Mouse (Mus musculus): ENCODE results near the gene Cdca7l. TPM values are rescaled to one million over a fixed set of nuclear protein-coding genes. Genes with fewer than 3 reads are reported as not detected.

Gene Cdca7l
- polyA plus RNA-seq, 1 experiment from 2014 or later: 53.5 TPM

GRCm38 (mm10) chr12:117820859-117821221, 16.8 kb downstream of the Cdca7l start:
- ATAC-seq (replicated peaks; ENCODE audit: low FRiP score) (peak; percentile 33; the same call in 1 of the 2 replicates), DNase-seq (ENCODE audit: low spot score) (no peak)
- no peak overlapping the region for H3K27ac ChIP-seq (ENCODE audit: low read depth, low read length)
- H3K4me3 ChIP-seq (ENCODE audit: low read depth, low read length): no peak overlapping the region
- no peak overlapping the region for H3K4me2 ChIP-seq (ENCODE audit: low read depth, low read length, severe bottlenecking)
- no peaks in the 10 kb centered on the region; the same call in 1 of the 2 replicates for H3K27me3 ChIP-seq (ENCODE audit: control insufficient read depth, insufficient read depth, low read length)
- no peaks in the 10 kb centered on the region for H3K4me1 ChIP-seq (replicated peaks; ENCODE audit: control insufficient read depth, insufficient read depth, low read length)
- H3K9me3 ChIP-seq (ENCODE audit: control insufficient read depth, low read length): no peaks in the 10 kb centered on the region
- H3K36me3 ChIP-seq (ENCODE audit: control insufficient read depth, insufficient read depth, low read length): no peaks in the 10 kb centered on the region
- H3K9ac ChIP-seq (ENCODE audit: low read length): no peak overlapping the region

GRCm38 (mm10) chr12:117821394-117821793, 17.3 kb downstream of the Cdca7l start:
- H3K36me3 ChIP-seq (ENCODE audit: control insufficient read depth, insufficient read depth, low read length): no peaks in the 10 kb centered on the region
- 83% methylated on average over 1 of the region's 1 CpGs for WGBS
- H3K9ac ChIP-seq (ENCODE audit: low read length): no peak overlapping the region
- ATAC-seq (replicated peaks; ENCODE audit: low FRiP score) (no peak), DNase-seq (ENCODE audit: low spot score) (no peak)
- H3K4me3 ChIP-seq (ENCODE audit: low read depth, low read length): no peak overlapping the region
- no peak overlapping the region for H3K27ac ChIP-seq (ENCODE audit: low read depth, low read length)
- no peaks in the 10 kb centered on the region; the same call in 1 of the 2 replicates for H3K27me3 ChIP-seq (ENCODE audit: control insufficient read depth, insufficient read depth, low read length)
- no peaks in the 10 kb centered on the region for H3K4me1 ChIP-seq (replicated peaks; ENCODE audit: control insufficient read depth, insufficient read depth, low read length)
- no peak overlapping the region for H3K4me2 ChIP-seq (ENCODE audit: low read depth, low read length, severe bottlenecking)
- H3K9me3 ChIP-seq (ENCODE audit: control insufficient read depth, low read length): no peaks in the 10 kb centered on the region

- H3K4me3 ChIP-seq (ENCODE audit: low read depth, low read length): no peak overlapping the region
- DNase-seq (ENCODE audit: low spot score) (no peak), ATAC-seq (replicated peaks; ENCODE audit: low FRiP score) (no peak)
- H3K9me3 ChIP-seq (ENCODE audit: control insufficient read depth, low read length): no peaks in the 10 kb centered on the region
- H3K36me3 ChIP-seq (ENCODE audit: control insufficient read depth, insufficient read depth, low read length): no peaks in the 10 kb centered on the region
- no peak overlapping the region for H3K27ac ChIP-seq (ENCODE audit: low read depth, low read length)
- 94% methylated on average over 3 of the region's 3 CpGs for WGBS
- no peak overlapping the region for H3K9ac ChIP-seq (ENCODE audit: low read length)
- H3K4me2 ChIP-seq (ENCODE audit: low read depth, low read length, severe bottlenecking): no peak overlapping the region
- no peaks in the 10 kb centered on the region for H3K27me3 ChIP-seq (ENCODE audit: control insufficient read depth, insufficient read depth, low read length)
- no peaks in the 10 kb centered on the region for H3K4me1 ChIP-seq (replicated peaks; ENCODE audit: control insufficient read depth, insufficient read depth, low read length)
Measured at GRCm38 (mm10) chr12:117828350-117828749, 24.3 kb downstream of the Cdca7l start.

- ATAC-seq (replicated peaks; ENCODE audit: low FRiP score) (no peak), DNase-seq (ENCODE audit: low spot score) (no peak)
- Histone ChIP-seq H3K4me1 (replicated peaks; ENCODE audit: control insufficient read depth, insufficient read depth, low read length) (no peaks in the 10 kb centered on the region), H3K4me3 (ENCODE audit: low read depth, low read length) (no peak overlapping the region), H3K9me3 (ENCODE audit: control insufficient read depth, low read length) (no peaks in the 10 kb centered on the region), H3K27ac (ENCODE audit: low read depth, low read length) (no peak overlapping the region), H3K36me3 (ENCODE audit: control insufficient read depth, insufficient read depth, low read length) (no peaks in the 10 kb centered on the region), H3K27me3 (ENCODE audit: control insufficient read depth, insufficient read depth, low read length) (no peaks in the 10 kb centered on the region), H3K9ac (ENCODE audit: low read length) (no peak overlapping the region), H3K4me2 (ENCODE audit: low read depth, low read length, severe bottlenecking) (no peak overlapping the region)
- 85% methylated on average over 8 of the region's 8 CpGs for WGBS
Measured at GRCm38 (mm10) chr12:117831351-117831961, 27.4 kb downstream of the Cdca7l start.

DNA sequence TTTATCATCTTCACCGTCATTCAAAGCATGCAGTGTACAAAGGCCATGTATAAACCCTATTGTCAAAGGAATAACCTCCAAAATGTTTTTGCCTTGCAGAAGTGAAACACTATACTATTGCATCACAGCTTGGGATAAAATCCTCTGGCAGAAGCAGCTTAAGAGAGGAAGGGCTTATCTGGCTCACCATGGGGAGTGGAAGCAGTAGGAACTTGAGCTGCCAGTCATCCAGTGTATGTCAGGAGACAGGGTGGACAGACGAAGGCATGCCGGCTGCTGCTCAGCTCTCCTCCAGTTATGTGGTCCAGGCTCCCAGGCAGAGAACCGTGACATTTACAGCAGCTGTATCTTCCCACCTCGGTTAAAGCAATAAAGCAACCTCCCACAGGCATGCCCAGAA, 28.1 kb downstream of the Cdca7l start:
- H3K4me3 ChIP-seq (ENCODE audit: low read depth, low read length): no peak overlapping the region
- no peak overlapping the region for H3K9ac ChIP-seq (ENCODE audit: low read length)
- 72% methylated on average over 5 of the region's 5 CpGs for WGBS
- H3K27me3 ChIP-seq (ENCODE audit: control insufficient read depth, insufficient read depth, low read length): no peaks in the 10 kb centered on the region
- ATAC-seq (replicated peaks; ENCODE audit: low FRiP score): no peak
- H3K27ac ChIP-seq (ENCODE audit: low read depth, low read length): no peak overlapping the region
- H3K36me3 ChIP-seq (ENCODE audit: control insufficient read depth, insufficient read depth, low read length): no peaks in the 10 kb centered on the region
- no peaks in the 10 kb centered on the region for H3K4me1 ChIP-seq (replicated peaks; ENCODE audit: control insufficient read depth, insufficient read depth, low read length)
- no peaks in the 10 kb centered on the region for H3K9me3 ChIP-seq (ENCODE audit: control insufficient read depth, low read length)
- no peak for DNase-seq (ENCODE audit: low spot score)
- no peak overlapping the region for H3K4me2 ChIP-seq (ENCODE audit: low read depth, low read length, severe bottlenecking)

DNA sequence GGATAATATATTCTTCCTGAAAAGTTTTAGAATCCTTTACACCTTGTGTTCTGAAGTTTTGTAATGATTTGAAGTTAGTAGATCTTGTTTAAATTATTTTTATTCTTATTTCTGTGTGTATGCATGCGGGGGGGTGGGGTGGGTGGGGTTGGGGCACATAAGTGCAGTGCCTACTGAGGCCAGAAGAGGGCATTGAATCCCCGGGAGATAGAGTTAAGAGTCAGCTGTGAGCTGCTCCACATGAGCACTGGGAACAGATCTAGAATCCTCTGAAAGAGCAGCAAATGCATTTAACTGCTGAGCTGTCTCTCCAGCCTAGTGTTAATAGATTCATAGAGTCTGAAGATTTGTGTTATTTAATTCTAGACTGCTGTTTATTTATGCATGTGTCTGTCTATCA, 30.6 kb downstream of the Cdca7l start:
- H3K4me2 ChIP-seq (ENCODE audit: low read depth, low read length, severe bottlenecking): no peak overlapping the region
- H3K27ac ChIP-seq (ENCODE audit: low read depth, low read length): no peak overlapping the region
- no peaks in the 10 kb centered on the region for H3K36me3 ChIP-seq (ENCODE audit: control insufficient read depth, insufficient read depth, low read length)
- no peaks in the 10 kb centered on the region for H3K27me3 ChIP-seq (ENCODE audit: control insufficient read depth, insufficient read depth, low read length)
- no peak overlapping the region for H3K9ac ChIP-seq (ENCODE audit: low read length)
- H3K4me1 ChIP-seq (replicated peaks; ENCODE audit: control insufficient read depth, insufficient read depth, low read length): no peaks in the 10 kb centered on the region
- no peak for ATAC-seq (replicated peaks; ENCODE audit: low FRiP score)
- no peak for DNase-seq (ENCODE audit: low spot score)
- H3K9me3 ChIP-seq (ENCODE audit: control insufficient read depth, low read length): no peaks in the 10 kb centered on the region
- WGBS: 80% methylated on average over 2 of the region's 2 CpGs
- no peak overlapping the region for H3K4me3 ChIP-seq (ENCODE audit: low read depth, low read length)

- Histone ChIP-seq H3K27ac (ENCODE audit: low read depth, low read length) (no peak overlapping the region), H3K36me3 (ENCODE audit: control insufficient read depth, insufficient read depth, low read length) (no peaks in the 10 kb centered on the region), H3K9me3 (ENCODE audit: control insufficient read depth, low read length) (no peaks in the 10 kb centered on the region), H3K4me3 (ENCODE audit: low read depth, low read length) (no peak overlapping the region), H3K27me3 (ENCODE audit: control insufficient read depth, insufficient read depth, low read length) (no peaks in the 10 kb centered on the region), H3K4me2 (ENCODE audit: low read depth, low read length, severe bottlenecking) (no peak overlapping the region), H3K9ac (ENCODE audit: low read length) (no peak overlapping the region), H3K4me1 (replicated peaks; ENCODE audit: control insufficient read depth, insufficient read depth, low read length) (no peaks in the 10 kb centered on the region)
- no peak for ATAC-seq (replicated peaks; ENCODE audit: low FRiP score)
- no peak for DNase-seq (ENCODE audit: low spot score)
- 81% methylated on average over 10 of the region's 10 CpGs for WGBS
Measured at GRCm38 (mm10) chr12:117835371-117835770, 31.3 kb downstream of the Cdca7l start.

- Histone ChIP-seq H3K36me3 (ENCODE audit: control insufficient read depth, insufficient read depth, low read length) (no peaks in the 10 kb centered on the region), H3K4me1 (replicated peaks; ENCODE audit: control insufficient read depth, insufficient read depth, low read length) (no peaks in the 10 kb centered on the region), H3K9ac (ENCODE audit: low read length) (no peak overlapping the region), H3K9me3 (ENCODE audit: control insufficient read depth, low read length) (no peaks in the 10 kb centered on the region), H3K4me3 (ENCODE audit: low read depth, low read length) (no peak overlapping the region), H3K27ac (ENCODE audit: low read depth, low read length) (no peak overlapping the region), H3K27me3 (ENCODE audit: control insufficient read depth, insufficient read depth, low read length) (no peaks in the 10 kb centered on the region), H3K4me2 (ENCODE audit: low read depth, low read length, severe bottlenecking) (no peak overlapping the region)
- 91% methylated on average over 4 of the region's 4 CpGs for WGBS
- no peak for ATAC-seq (replicated peaks; ENCODE audit: low FRiP score)
- DNase-seq (ENCODE audit: low spot score): no peak
Measured at GRCm38 (mm10) chr12:117837376-117837775, 33.3 kb downstream of the Cdca7l start.

- no peak overlapping the region for H3K4me3 ChIP-seq (ENCODE audit: low read depth, low read length)
- ATAC-seq (replicated peaks; ENCODE audit: low FRiP score): no peak
- 87% methylated on average over 1 of the region's 1 CpGs for WGBS
Measured at GRCm38 (mm10) chr12:117840705-117841104, 36.6 kb downstream of the Cdca7l start.

More at GRCm38 (mm10) chr12:117840705-117841104, 36.6 kb downstream of the Cdca7l start:
- Histone ChIP-seq H3K36me3 (ENCODE audit: control insufficient read depth, insufficient read depth, low read length) (no peaks in the 10 kb centered on the region), H3K9ac (ENCODE audit: low read length) (no peak overlapping the region), H3K27me3 (ENCODE audit: control insufficient read depth, insufficient read depth, low read length) (no peaks in the 10 kb centered on the region), H3K4me2 (ENCODE audit: low read depth, low read length, severe bottlenecking) (no peak overlapping the region), H3K27ac (ENCODE audit: low read depth, low read length) (no peak overlapping the region), H3K9me3 (ENCODE audit: control insufficient read depth, low read length) (no peaks in the 10 kb centered on the region), H3K4me1 (replicated peaks; ENCODE audit: control insufficient read depth, insufficient read depth, low read length) (0 out of 2 replicates have a peak, but pooled peaks cover 4% of the 10 kb centered on the region)
- DNase-seq (ENCODE audit: low spot score): no peak
